8 mouse cellular contexts compared by ENCODE assay signal in genomic region chr14:15437501-15437941, GRCm38 (mm10). TPM values are rescaled to one million over a fixed set of nuclear protein-coding genes. Genes with fewer than 3 reads are reported as not detected.
DNase-seq lines count a peak whose midpoint lies in the region; ATAC-seq and TF ChIP-seq lines count a peak whose summit lies in the region.

No protein-coding gene starts in this region.

- H3K27ac ChIP-seq in hindbrain, postnatal 0 days: peak overlapping the region; percentile 90
- no peak overlapping the region for H3K27ac ChIP-seq in stomach, embryonic 15.5 days

- no peaks in the 10 kb centered on the region for H3K36me3 ChIP-seq in hindbrain, postnatal 0 days (ENCODE audit: insufficient read depth, low read length)
- no peaks in the 10 kb centered on the region for H3K36me3 ChIP-seq in stomach, embryonic 15.5 days

- peak; percentile 58 for ATAC-seq in frontal cortex, adult (ENCODE audit: low TSS enrichment)
- peak; percentile 31 for ATAC-seq in hindbrain, postnatal 0 days
- no peak for ATAC-seq in stomach, embryonic 15.5 days (ENCODE audit: insufficient read depth, low FRiP score, low read depth)

- WGBS in hindbrain, postnatal 0 days: 3% methylated on average over 15 of the region's 15 CpGs
- WGBS in stomach, embryonic 15.5 days: 4% methylated on average over 15 of the region's 15 CpGs

- no peak for TF ChIP-seq CTCF in hindbrain, postnatal 0 days (IDR thresholded peaks at IDR 0.05; ENCODE audit: low read depth)

- H3K9ac ChIP-seq in hindbrain, postnatal 0 days (replicated peaks; ENCODE audit: low read length): peak overlapping the region; percentile 74
- no peak overlapping the region for H3K9ac ChIP-seq in stomach, embryonic 15.5 days

- peak; percentile 24 to 70 for DNase-seq in adrenal gland, adult (ENCODE audit: inconsistent age in 2 of 2, low spot score in 1 of 2)
- DNase-seq in adrenal gland, postnatal 4 days (ENCODE audit: low spot score in 2 of 2): no peak
- DNase-seq in cerebellum, adult 8-10 months: peak; percentile 67
- peak; percentile 46 for DNase-seq in hindbrain, postnatal 0 days (ENCODE audit: low spot score)
- peak; percentile 4 for DNase-seq in lung, postnatal 14 days
- DNase-seq in testis, postnatal 14 days (ENCODE audit: low spot score): no peak

- H3K9me3 ChIP-seq in hindbrain, postnatal 0 days (ENCODE audit: low read length): no peaks in the 10 kb centered on the region
- H3K9me3 ChIP-seq in stomach, embryonic 15.5 days: no peaks in the 10 kb centered on the region

- H3K27me3 ChIP-seq in hindbrain, postnatal 0 days (ENCODE audit: insufficient read depth, low read length): no peaks in the 10 kb centered on the region
- H3K27me3 ChIP-seq in stomach, embryonic 15.5 days (replicated peaks): no peaks in the 10 kb centered on the region

- H3K4me1 ChIP-seq in hindbrain, postnatal 0 days (ENCODE audit: insufficient read depth, low read length): no peaks in the 10 kb centered on the region; the same call in 1 of the 2 replicates
- no peaks in the 10 kb centered on the region for H3K4me1 ChIP-seq in stomach, embryonic 15.5 days

- H3K4me2 ChIP-seq in hindbrain, postnatal 0 days (ENCODE audit: low read depth, low read length): peak overlapping the region; percentile 88
- peak overlapping the region; percentile 97 for H3K4me2 ChIP-seq in stomach, embryonic 15.5 days

- peak overlapping the region; percentile 73 for H3K4me3 ChIP-seq in hindbrain, postnatal 0 days (ENCODE audit: low read length)
- peak overlapping the region; percentile 58 for H3K4me3 ChIP-seq in stomach, embryonic 15.5 days (replicated peaks)

RNA-seq across cellular contexts. Expression of gene Lrrc3b, which starts 1.3 kb away (rescaled TPM):
- 1 to 10 TPM; 4.1 to 6.4 TPM for total RNA-seq in adrenal gland, postnatal 4 days (2021)
- total RNA-seq in hindbrain, postnatal 0 days (2014; rRNA removed): 42.7 and 51.5 TPM in 2 replicates
- 33.5 and 36.4 TPM in 2 replicates for polyA plus RNA-seq in hindbrain, postnatal 0 days (2015; fragmentation: Nextera tagmentation; extraction: Ambion mirVana)
- 4.5 and 4.6 TPM in 2 replicates for polyA plus RNA-seq in stomach, embryonic 15.5 days (2015; fragmentation: Nextera tagmentation; extraction: Ambion mirVana)

Comparison
In these comparisons a context has a peak if more than half of its experiments do, and no peak if none do; other contexts are left out.
1. DNase-seq: peak in adrenal gland, adult (2 of 2), cerebellum, adult 8-10 months (single experiment), hindbrain, postnatal 0 days (single experiment) and lung, postnatal 14 days (single experiment); none in adrenal gland, postnatal 4 days (0 of 2) and testis, postnatal 14 days (single experiment).